Mouse (Mus musculus) spleen, adult 2 months (tissue): ENCODE data around the gene Fbxo42.

ENCODE experiments used
- CTCF ChIP-seq: fragments of 200-500 bp; IDR thresholded peaks from 2 replicates; pipeline ENCODE4 v1.5.1; 2011; ENCODE audit warnings: mild to moderate bottlenecking, inconsistent platforms; ENCODE audit not compliant: insufficient read depth, insufficient read length, insufficient replicate concordance; ENCODE audit errors: extremely low read depth
- POLR2A ChIP-seq: fragments of 200-500 bp; IDR thresholded peaks from 2 replicates; pipeline ENCODE4 v1.6.1; 2011; ENCODE audit warnings: low read depth, low read length, inconsistent platforms

DNA sequence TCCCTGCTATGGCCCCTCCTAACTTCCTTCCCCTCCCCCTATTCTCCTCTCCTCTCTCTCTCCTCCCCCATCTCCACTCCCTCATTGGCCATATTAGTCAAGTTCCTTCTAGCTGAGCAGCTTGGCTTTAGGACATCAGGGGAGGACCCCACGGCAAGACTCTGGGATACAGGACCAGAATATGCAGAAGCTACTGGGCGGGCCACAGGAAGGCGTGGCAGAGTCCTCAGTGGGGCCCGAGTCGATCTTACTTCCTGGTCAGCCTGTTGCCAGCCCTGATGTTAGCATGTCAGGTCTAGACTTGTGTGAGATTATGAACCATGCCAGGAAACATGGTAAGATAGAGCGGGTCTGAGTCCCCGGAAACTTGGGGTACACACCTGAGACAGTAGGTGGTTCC lies 81.0 kb downstream of the Fbxo42 start:
- no peak for TF ChIP-seq CTCF
- TF ChIP-seq POLR2A, result no peak
